Mouse (Mus musculus) right cerebral cortex, postnatal 14 days (tissue): ENCODE measurements around the gene Kcnma1.

Experiments used
- DNase-seq: peaks from one replicate; pipeline ENCODE4 v3.0.0; 2022

Kcnma1 gene

DNA sequence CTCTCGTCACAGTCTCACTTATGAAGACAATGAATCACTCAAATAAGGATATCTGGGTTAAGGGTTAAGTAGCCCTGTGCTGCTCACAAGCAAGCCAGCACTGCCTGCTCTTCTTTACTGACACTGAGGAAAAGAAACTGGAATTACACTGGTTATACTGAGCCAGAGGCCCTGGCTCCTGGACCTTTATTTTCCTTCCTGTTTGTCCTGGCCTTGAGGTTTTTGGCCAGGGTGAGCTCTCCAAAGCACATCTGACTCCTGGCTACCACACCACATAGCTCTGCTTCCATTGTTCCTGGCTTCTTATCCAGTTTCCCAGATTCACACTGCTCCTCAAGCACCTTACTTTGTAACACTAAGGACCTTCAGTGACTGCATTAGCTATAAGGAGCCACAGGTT, 242.5 kb downstream of the Kcnma1 start:
- DNase-seq = no peak

DNA sequence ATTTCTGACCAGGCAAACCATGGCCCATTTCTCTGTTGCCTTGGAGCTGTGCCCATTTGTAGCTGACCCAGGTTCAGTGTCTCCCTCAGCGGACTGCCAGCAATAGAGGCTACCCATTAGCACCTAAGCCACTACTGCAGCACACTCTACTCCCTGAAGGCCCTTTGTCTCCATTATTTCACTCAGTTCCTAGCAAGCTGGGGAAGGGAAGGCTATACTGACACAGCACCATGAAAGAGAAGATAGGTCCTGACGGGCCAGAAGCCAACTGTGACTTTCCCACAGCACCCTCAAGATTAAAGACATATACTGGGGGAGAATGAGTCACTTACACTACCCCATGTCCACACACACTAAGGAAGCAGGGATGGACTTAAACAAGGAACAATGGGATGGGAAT, 251.8 kb downstream of the Kcnma1 start:
- DNase-seq = no peak

DNA sequence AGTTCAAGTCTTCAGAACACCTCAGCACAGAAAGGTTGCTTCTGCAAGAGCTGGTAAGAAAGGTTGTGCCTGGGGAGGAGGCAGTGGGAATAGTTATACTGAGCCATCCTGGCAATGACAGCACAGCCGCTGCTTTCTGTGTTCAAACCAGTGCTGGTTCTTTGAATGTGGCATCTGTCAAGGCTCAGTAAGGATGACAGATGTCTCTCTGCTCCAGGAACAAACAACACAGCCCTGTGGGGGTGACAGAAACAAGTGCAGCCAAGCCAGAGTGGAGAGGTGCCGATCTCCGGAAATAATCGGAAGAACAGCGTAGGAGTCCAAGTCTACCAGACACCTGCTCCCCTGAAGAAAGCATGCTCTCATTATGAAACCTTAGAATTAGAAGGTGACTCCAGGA, 254.7 kb downstream of the Kcnma1 start:
- DNase-seq = no peak

DNA sequence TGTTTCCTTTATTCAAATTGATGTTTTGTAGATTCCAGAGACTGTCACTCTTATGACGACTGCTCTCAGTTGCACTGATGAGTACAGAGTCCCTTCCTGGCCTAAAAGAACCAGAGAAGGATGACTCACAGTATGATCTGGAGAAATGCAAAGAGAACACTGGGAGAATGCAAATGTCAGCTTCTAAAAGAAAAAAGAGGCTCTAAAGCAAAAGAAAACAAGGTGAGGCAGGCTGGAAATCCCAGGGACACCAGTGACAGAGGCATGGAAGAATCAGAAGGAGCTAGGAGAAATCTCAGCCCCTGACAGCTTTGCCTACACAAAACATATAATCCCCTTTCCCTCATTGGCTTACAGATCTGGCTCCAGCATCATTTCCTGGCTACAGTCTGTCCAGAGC, 255.9 kb downstream of the Kcnma1 start:
- DNase-seq = no peak

DNA sequence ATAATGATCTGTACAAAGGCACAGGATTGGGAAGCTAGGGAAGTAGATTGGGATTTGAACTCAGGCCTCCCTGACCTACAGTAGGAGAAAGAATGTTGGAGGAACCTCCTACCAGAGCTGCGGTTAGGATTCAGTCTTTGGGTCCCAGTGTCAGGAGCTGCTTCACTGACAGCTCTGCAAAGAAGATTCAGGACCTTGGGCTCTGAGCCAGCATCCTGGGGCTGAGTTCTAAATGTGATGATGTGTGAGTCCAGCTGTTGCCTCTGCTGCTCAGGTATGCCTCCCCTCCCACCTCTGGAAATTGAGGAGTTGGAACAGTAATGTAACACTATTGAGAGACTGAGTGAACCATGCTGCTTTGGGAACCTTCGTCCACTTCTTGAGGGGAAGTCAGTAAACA, 266.3 kb downstream of the Kcnma1 start:
- no peak for DNase-seq

DNA sequence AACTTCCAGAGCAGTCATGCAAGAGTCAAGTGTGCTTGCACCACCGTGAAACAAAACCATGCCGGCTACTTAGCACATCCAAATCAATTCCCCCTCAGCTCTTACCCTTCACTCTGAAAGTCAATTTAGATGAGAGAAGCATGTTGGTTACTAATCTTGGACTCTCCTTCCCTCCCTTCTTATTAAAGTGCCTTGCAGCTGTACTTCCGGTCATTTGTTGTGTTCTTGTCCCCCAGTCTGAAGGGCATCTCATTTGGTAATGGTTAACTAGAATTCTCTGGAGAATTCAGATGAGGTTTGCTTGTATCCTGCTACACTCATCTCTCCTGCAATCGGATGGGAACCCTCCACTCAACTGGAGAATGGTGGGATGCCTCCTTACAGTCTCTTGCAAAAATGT, 267.3 kb downstream of the Kcnma1 start:
- DNase-seq = no peak

DNA sequence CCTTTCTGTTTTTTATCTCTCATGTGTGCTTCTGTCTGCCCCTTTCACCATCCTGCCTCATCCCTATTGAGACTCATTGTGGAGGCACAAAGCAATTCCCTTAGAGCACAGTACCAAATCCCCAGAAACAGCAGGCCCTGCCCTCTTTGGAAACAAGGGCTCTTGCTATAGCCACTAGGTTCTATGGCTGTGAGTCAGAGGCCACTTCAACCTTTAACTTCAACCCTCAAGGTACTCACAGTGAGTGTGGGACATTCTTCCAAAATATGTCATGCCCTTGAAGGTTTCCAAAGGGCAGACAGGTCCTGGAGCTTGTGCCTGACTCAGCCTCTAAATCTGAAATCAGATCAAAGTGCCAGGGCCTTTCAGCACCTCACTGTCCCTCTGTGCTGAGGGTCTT, 272.8 kb downstream of the Kcnma1 start:
- no peak for DNase-seq

DNA sequence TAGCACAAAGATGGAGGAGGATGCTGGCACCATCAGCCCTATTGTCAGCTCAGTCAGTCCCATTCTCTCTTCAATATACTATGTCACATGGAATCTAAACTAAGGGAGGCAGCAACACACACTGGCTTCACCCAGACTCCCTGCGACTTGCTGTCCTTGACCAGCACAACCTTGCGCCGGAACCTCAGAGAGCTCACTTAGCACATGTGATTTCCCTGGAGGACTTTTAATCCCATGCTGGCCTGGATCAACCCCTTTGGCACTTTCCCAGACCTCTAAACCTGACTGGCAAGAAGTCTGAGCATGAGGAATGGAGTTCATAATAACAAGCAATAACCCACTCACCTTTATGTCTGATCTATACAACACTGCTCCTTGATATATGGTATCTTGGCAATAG, 280.1 kb downstream of the Kcnma1 start:
- DNase-seq = no peak

DNA sequence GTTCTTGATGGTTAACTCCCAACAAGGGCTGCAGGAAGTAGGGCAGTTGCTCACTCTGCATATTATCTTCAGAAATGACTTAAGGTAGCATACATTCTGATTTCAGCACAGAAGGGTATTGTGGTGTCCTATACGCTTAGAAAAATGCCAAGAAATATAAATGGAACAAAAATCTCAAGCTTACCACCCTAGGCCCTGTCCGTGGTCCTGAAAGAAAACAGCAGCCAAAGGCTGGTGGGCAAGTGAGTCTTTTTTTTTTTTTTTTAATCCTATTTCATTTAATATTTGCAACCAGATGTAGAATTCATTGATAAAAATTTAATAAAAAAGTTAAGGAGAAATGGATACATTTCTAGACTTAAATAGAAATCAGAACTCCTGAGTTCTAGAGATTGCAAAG, 284.9 kb downstream of the Kcnma1 start:
- no peak for DNase-seq

DNA sequence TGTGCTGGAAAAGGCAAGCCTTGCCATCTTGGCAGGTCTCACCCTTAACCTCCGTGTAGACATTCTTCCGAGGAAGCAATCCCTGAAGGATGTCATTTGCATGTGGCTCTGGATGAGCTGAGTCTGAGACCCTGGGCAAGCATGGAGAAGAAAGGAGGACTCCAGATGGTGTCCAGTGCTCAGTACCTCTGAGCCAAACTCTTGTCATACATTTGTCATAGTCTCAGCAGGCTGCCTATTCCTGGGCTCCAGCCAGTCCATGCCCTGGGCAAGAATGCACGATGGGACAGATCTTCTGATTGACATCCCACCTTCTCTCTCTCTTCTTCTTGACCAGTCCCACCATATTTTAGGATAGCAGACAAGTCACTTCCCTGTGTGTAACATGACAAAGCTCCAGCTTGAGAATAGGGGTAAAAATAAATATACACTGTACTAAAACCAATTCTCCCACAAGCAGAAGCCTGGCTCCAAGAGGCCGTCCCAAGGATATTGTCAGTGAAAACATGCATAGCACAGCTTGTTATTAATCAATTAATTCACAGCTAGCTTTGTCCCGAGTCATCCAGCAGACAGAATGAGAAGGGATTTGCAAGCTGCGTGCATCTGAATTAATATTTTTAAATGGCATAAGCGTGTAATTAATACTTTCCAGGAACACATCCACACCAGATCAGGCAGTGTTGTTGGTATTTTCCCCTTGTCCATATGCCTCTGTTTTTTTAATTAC, 290.4 kb downstream of the Kcnma1 start:
- no peak for DNase-seq

DNA sequence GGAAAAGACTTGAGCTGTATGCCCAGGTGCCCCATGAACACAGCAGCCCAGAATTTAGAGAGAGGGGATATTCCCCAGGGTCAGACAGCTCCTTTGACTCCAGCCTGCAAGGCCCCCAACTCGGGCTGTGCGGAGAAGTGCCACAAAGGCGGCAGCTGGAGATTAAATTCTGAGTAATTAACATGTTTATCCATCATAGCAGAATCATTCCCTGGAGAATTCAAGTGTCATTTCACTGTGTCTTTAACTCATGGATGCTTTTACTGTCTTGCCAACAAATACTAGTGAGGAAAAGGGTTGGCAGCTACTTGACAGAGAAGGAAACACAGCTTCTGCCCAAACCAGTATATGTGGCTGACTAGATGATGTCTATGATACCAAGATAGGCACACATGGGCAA, 295.0 kb downstream of the Kcnma1 start:
- no peak for DNase-seq

DNA sequence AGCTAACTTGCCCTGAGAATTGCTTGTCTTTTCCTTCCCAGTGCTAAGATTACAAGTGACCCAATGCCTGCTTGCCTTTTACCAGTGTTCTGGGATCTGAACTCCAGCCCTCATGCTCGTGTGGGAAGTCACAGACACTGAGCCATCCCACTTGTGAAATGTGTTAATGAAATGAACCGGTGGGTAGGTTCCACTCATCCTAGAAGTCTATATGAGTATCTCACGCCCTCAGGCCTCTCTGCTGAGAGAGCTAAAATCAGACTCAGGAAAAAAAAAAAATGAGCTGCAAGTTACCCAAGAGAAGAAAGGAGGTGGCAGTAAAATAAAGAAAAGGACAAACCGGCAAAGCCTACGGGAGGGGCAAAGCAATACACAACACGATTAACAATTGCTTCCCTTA, 295.6 kb downstream of the Kcnma1 start:
- DNase-seq = no peak

DNA sequence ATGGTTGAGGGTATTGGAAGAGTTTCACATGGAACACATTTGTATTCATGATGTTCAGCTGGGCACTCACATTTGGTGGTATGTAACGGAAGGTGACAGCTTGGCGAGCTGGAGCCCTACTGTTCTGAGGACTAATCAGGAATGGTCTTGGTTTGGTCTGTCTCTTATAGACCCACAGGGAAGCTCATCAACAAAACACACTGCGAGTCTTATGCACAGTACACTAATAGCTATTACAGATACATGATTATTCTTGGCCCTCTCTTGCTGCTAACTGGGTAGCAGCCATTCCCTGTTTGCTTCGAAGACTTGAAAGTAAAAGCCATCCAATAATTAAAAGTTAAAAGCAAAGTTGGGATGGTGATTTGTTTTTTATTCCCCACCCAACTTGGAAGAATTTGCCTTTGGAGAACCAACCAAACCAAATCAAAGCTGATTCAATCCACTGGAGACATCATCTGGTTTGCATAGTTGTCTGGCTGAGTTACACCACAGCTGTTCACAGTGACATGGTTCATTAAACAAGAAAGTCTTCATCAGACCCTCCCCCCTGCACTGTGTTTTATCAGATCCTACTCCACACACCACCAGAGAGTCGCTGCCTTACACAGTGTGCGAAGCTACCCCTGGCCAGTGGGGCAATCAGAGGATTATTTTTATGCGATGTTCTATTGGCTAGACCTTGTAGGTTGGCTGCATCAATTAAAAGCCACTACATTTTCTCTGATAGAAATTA, 299.7 kb downstream of the Kcnma1 start:
- no peak for DNase-seq

DNA sequence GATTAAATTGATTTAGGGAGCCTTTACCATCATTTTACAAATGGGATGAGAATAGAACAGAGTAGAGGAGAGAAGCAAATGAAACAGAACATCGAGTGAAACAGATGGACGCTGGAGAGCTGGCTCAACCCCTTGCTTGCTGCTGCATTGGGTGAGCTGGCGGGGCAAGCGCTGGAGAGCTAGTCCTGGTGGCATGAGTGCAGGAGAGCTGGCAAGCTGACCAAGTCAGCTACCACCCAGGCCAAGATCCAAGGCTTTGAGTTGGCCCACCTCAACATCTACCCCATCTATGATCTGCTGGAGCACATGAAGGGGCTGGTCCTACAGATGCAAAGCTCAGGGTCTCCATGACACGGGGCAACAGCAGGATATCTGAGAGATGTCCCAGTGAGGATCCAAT, 301.4 kb downstream of the Kcnma1 start:
- DNase-seq = no peak

DNA sequence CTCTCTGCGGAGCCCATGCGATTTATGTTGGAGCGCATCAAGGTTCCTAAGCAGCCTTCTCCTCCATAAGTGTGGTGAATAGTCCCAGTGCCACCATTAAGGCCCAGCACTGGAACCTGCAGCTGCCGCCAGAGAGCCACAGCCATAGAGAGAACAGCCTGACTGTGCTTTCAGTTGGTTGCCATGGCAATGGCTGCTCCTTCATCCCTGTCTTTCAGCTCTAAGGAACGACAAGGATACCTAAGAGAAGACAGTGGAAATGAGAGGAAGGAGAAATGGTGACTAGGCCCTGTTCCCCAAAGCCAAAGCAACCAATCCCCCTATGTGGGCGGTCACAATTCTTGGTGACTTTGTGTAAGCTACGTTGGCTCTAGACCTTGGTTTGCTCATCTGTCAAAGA, 303.3 kb downstream of the Kcnma1 start:
- no peak for DNase-seq

DNA sequence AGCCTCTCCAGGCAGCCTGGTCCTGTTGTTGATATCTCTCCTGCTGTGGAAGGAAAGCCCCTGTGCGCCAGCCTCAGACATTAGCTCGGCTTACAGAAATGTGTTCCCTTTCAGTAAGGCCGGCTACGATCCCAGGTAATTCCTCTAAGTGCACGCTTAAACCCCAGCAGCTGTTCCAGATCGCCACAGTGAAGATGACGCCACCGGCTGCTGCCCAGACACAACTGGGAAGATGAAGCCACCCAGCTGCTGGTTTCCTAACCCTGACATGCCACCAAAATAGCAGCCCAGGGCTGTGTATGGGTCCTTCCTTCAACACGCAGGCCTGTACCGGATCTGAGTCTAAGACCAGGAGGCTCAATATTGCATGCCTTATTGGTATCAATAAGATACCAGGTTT, 307.5 kb downstream of the Kcnma1 start:
- no peak for DNase-seq

DNA sequence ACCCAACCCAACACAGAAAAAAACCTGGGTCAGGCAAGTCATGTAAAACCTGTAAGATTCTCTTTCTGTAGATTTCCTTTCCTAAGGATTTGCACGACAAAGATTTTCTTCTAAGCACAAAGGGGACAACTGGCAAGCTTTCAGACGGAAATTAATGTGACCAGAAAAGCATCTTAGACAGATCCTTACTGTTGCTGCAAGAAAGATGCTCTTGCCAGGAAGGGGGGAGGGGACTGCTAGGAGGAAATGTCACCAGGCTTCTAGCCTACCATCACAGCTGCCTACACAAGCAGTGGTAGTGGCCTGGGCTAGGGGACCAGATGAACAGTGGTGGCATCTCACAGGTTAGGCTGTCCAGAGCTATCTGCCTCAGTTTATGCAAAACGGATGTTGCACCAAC, 308.6 kb downstream of the Kcnma1 start:
- DNase-seq = no peak

DNA sequence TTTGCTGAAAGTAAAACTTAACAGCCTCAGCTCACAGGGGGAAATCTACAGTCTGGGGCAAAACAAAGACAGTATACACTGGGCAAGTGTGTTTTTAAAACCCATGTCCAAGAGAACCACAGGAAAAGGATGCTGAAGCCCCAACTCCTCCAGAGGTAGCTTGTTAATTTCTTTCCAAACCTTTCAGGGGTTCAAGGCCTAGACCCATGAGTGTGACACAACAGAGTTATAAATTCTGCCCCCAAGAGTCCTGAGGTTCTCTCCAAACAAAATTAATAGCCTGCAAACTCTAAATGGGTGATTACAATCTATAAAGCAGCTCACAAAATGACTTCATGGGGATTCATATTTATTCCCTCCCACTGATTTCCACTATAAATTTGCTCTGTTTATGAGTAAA, 310.0 kb downstream of the Kcnma1 start:
- DNase-seq = no peak

DNA sequence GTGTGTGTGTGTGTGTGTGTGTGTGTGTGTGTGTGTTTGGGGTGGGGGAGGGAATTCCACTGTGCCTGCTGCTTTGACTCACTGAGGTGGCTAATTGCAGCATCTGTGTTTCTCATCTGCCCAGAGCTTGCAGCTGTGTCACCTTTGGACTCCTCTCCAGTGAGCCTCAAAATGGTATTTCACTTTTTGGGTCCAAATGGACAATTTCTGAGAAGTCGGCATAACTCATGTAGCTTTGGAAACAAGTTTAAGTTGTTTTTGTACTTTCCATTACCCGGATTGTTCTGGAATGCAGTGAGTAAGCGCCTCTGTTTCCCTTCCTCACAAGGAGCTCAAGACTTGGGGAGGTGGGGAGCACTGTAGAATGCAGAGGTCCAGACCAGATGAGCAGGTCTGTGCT, 317.9 kb downstream of the Kcnma1 start:
- no peak for DNase-seq

DNA sequence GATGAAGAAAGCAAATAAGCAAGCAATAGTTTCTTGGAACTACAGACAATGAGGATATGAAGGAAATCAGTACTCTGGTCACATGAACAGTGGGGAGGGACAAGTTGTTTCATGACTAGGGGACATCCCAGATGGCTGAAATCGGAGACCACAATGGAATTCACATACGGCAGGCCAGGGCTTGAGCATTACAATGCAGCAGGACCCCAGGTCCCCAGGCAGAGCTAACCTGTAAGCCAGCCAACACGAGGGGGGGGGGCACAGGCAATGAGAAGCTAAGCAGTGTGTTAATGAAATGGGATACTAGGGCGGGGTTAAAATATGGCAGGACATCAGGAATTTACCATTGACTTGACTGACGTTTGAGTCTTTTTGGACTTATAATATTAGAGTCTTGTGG, 324.6 kb downstream of the Kcnma1 start:
- DNase-seq = no peak

DNA sequence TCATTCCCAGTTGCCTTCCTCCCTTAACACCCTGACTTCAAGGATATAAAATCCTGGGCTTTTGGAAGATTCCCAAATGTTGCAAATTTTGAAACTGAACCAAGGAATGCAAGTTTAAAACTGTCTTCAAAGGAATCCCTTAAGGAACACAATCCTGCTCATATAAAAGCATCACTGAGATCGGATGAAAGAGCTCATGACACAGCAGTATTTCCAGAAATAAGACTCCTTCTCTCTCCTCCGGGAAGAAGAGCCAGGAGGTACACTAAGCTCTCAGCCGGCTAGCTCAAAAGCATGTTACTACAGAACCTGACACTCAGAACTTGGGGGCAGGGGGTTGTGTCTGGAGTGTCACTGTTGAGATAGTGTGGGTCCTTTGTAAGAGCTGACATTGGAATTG, 325.8 kb downstream of the Kcnma1 start:
- no peak for DNase-seq

DNA sequence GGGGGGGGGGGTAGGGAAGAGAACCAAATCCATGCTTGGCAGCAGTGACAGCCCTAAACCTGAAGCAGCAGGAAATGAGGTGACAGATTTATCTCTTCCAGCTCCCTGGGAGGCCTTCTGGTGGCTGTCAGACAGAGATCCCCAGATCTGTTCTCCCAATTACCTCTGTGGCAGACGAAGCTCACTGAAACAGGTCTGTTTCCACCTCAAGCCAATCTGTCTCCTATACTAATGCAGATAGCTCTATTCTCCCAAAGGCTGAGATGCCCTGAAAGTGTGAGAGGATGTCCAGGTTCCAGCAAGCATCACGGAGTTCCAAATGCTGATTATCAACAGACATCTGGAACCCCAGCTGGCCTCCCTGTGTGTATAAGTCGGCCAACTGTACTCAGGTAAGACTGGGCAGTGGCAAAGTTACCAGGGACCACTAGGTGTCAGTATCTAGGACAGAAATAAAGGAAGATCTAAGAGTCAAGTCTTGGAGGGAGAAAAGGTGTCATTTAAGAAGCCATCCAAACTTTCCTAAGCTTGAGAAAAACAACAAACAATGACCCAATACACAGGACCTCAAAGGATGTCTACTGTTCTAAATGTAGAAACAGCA, 329.7 kb downstream of the Kcnma1 start:
- DNase-seq = no peak

DNA sequence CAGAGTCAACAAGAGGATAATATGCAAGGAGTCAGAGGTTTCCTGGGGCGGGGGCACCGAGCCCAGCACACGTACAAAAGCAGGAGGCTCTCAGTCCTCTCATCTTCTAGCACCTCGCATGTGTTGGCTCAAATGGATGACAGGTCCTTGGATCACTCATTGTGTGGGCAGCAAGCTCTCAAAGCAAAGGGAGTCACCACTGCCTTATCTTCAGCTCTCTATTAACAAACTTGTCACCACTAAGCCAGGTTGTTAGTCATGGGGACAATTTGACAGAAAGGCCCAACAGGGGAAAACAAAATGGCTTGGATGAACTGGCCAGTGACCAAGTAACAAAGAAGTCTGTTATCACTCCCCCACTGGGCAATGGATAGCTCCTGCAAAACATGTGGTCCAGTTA, 331.5 kb downstream of the Kcnma1 start:
- no peak for DNase-seq

DNA sequence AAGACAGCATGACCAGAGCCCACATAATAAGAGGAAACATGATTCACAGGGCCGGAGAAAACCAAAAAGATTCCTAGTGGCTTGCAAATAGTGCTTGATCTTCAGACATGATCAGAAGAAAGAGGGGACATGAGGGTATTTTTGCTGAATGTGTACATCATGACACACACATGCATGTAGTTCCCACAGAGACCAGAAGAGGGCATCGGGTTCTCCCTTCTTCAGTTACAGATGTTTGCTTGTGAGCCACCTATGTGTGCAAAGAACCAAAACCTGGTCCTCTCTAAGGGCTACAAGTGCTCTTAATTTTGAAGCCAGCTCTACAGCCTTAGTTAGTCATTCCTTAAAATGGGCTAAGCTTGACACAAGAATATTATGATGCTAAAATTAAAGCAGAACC, 334.9 kb downstream of the Kcnma1 start:
- peak; percentile 20 for DNase-seq

DNA sequence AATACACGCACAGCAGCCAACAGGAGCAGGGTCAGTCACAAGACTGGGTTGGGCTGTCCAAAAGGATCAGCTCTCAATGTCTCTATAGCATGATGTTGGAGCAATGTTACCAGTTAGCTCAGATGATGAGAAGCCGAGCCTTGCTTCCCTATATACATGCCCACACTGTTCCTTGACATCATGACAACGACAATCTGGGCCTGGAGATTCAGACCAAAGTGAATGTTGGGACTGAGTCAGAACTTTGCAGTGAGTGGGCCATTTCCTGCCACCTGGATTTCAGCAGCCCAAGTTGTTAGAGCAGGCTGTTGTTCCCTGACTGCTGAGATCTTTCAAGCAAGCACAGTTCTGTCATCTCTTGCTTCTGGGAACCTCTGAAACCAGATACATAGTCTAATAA, 347.9 kb downstream of the Kcnma1 start:
- no peak for DNase-seq
